Mouse (Mus musculus) erythroblast, embryonic 14.5 days (primary cell): ENCODE measurements around the gene Ptprg.

Source experiments
- GATA1 ChIP-seq: IDR thresholded peaks from 2 replicates; pipeline ENCODE4 v1.6.1; 2012; ENCODE audit warnings: low read length, inconsistent platforms, mixed read lengths
- TAL1 ChIP-seq: IDR thresholded peaks from 3 replicates; pipeline ENCODE4 v1.6.1; 2012; ENCODE audit warnings: low read length, inconsistent platforms, mixed read lengths

GRCm38 (mm10) chr14:12029926-12030325 is 476.6 kb downstream of the Ptprg start:
- TF ChIP-seq TAL1 (no peak), GATA1 (no peak)
